Mouse (Mus musculus): Measurements from ENCODE around the gene Efcab3.
"Not testable (repeated sequence)": the region's sequence is repeated elsewhere in the genome, so short reads cannot be mapped to it uniquely, and the experiment has no call there.

The Efcab3 gene

GRCm38 (mm10) chr11:105063292-105063691 is at the start of gene Efcab3:
Gene Efcab3 (plus strand): TSS chr11:105063592.
- no peak for DNase-seq (ENCODE audit: low read depth, low spot score)

GRCm38 (mm10) chr11:105021071-105021470 is 42.3 kb upstream of the Efcab3 start:
- DNase-seq (ENCODE audit: low read depth, low spot score) = no peak

GRCm38 (mm10) chr11:105028744-105029348 is 34.5 kb upstream of the Efcab3 start:
- no peak for DNase-seq (ENCODE audit: low read depth, low spot score)

DNA sequence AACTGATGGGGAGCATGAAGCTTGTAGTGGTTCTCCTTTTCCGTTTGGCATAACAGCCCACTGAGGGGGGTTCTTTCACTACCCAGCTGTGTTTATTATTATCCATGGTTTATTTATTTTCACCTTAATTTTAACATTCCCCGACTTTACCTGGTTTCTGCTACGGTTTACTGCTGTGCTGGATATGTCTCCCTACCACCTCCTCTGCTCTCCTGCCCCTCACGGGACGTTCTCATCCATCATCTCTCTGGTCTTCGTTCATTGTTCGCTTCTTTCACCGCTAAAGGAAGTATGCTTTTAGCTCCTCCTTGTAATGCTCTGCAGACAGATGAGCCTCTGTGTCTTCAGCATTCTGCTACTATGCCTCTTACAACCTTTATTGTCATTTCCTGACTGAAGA is 33.9 kb upstream of the Efcab3 start:
- no peak for DNase-seq (ENCODE audit: low read depth, low spot score)

DNA sequence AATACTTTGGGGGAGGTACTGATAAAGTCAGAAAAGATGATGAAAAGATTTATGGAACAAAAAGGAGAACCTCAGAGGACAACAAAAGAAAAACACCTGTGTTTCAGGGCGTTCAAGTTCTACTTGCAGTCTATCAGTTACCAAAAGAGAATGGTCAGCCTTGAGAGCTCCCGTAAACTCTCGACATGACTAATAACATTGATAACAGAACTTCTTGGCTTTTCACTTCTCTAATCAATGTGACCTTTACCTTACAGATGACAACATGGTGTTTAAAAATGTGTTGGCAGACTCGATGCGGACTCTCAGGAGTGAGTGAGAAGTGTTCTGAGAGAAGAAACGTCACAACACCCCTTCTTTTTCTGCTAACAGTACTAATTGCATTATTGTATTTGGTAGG is 33.2 kb upstream of the Efcab3 start:
- DNase-seq (ENCODE audit: low read depth, low spot score) = no peak

DNA sequence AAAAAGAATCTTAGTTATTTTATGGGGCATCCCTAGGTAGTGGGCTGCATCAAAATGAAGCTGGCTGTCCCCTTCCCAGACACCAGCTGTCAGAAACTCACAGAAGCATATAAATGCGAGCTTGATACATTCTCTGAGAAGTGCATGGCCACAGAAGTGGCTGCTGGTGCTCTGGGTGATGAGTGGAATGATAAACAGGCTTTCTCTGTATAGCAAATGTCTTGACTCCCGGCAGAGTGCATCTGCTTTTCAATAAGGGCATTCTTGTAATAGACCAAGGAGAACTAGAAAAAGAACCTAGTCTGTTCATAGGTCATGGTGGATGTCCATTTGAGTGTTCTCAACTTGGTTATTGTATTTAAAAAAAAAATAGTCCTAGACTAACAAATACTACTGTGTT is 32.3 kb upstream of the Efcab3 start:
- DNase-seq (ENCODE audit: low read depth, low spot score) = no peak

- no peak for DNase-seq (ENCODE audit: low read depth, low spot score)
These were observed 28.3 kb upstream of the Efcab3 start for GRCm38 (mm10) chr11:105035081-105035480.

- not testable (repeated sequence) for DNase-seq (ENCODE audit: low read depth, low spot score)
These were observed 49.1 kb downstream of the Efcab3 start for GRCm38 (mm10) chr11:105112448-105112847.

- DNase-seq (ENCODE audit: low read depth, low spot score) = no peak
These were observed 54.4 kb downstream of the Efcab3 start for GRCm38 (mm10) chr11:105117814-105118213.

DNA sequence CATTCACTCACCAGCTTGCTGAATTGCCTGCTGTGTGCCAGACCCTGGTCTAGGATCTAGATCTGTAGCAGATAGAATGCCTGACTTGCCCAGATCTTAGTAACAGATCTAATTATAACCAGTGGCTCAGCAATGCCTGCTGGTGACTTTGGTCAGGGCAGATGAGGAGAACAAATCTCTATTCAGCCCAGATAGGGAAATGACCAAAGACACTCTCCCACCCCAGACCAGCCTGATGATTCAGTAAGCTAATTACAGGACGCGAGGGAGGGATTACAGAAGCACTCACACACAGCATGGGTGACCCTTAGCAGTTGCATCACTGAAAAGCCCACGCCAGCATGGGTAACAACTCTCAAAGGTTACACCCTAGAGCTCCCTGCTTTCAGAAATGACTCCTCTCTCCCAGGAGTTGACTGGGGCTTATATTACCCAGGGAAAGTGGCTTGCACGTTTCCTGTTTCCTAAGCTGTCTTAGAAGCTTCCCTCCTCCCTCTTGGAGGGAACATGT is 57.2 kb downstream of the Efcab3 start:
- DNase-seq (ENCODE audit: low read depth, low spot score) = no peak

DNA sequence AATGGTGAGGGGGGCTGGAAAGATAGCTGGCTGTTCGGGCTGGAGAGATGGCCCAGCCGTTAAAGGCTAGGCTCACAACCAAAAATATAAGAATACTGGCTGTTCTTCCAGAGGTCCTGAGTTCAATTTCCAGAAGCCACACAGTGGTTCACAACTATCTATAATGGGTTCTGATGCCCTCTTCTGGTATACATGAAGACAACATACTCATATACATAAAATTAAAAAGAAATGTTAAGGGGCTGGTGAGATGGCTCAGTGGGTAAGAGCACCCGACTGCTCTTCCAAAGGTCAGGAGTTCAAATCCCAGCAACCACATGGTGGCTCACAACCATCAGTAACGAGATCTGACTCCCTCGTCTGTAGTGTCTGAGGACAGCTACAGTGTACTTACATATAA is 58.4 kb downstream of the Efcab3 start:
- not testable (repeated sequence) for DNase-seq (ENCODE audit: low read depth, low spot score)

DNA sequence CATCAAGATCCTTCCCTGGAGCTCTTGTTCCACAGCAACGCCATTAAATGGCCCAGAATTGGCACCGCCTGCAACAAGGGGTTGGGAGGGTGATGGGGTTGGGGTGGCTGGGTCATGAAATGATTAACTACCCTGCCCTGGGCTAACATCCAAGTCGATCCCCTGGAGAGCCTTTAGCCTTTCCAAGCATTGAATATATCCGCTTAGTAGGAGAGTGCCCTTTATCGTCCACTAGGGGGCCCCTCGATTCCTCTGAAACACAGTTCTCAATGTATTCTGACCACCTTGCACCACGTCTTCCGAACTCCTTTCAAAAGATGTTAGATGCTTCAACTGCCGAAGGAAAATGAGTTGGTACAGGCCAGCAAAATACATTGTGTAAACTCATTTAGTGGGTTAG is 60.6 kb downstream of the Efcab3 start:
- DNase-seq (ENCODE audit: low read depth, low spot score) = no peak

DNA sequence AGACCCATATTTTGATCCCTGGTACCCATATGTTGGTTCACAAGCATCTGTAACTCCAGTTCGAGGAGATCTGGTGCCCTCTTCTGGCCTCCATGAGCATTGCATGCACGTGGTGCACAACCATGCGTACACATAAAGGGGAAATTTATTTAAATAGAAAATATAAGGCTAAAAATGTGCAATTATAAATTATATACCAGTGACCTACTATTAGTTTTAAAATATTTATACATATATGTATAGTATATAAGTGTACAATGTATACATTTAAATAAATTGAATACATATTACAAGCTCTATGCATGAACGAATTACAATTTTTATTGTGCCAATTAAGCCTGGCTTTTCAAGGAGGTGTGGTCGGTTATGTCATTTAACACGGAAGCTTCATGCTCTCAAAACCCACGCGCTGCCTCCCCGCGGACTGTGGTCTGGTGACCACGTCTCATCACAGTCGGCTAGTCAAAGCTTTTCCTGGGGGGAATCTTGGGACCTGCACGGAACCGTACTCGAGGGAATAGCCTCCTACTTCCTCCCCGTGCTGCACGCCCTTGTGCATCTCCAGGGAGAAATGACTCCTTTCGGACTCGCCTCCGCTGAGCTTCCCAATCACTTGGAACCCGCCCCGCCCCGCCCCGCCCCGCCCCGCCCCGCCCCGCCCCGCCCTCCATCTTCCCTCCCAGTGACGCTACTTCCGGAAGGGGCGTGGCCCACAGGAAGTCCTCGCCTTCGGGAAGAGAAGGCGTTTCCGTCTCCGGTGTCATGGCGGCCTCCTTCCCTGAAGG is 62.5 kb downstream of the Efcab3 start, which contains the start of gene Mettl2:
Gene Mettl2, plus strand, starts transcription at position 691 of the 785 bp plus-strand sequence.
- peak; percentile 71 for DNase-seq (ENCODE audit: low read depth, low spot score)

- DNase-seq (ENCODE audit: low read depth, low spot score) = no peak
These were observed 63.2 kb downstream of the Efcab3 start for GRCm38 (mm10) chr11:105126520-105127029.

GRCm38 (mm10) chr11:105135692-105136091 is 72.3 kb downstream of the Efcab3 start:
- no peak for DNase-seq (ENCODE audit: low read depth, low spot score)

- DNase-seq (ENCODE audit: low read depth, low spot score) = not testable (repeated sequence)
These were observed 73.9 kb downstream of the Efcab3 start for GRCm38 (mm10) chr11:105137255-105137654.

DNA sequence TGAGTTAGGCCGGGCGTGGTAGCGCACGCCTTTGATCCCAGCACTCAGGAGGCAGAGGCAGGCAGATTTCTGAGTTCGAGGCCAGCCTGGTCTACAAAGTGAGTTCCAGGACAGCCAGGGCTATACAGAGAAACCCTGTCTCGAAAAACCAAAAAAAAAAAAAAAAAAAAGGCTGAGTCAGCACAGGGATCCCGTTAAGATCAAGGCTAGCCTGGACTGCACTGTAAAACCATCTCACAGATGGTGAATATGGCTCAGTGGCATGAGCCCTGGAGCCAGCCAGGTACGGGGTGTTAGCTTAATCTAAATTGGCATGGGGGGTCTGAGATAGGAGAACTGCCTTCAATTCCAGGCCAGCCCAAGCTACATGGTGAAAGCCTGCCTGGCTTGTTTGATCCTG is 77.1 kb downstream of the Efcab3 start:
- DNase-seq (ENCODE audit: low read depth, low spot score) = not testable (repeated sequence)

GRCm38 (mm10) chr11:105141115-105141514 is 77.7 kb downstream of the Efcab3 start:
- DNase-seq (ENCODE audit: low read depth, low spot score) = no peak

DNA sequence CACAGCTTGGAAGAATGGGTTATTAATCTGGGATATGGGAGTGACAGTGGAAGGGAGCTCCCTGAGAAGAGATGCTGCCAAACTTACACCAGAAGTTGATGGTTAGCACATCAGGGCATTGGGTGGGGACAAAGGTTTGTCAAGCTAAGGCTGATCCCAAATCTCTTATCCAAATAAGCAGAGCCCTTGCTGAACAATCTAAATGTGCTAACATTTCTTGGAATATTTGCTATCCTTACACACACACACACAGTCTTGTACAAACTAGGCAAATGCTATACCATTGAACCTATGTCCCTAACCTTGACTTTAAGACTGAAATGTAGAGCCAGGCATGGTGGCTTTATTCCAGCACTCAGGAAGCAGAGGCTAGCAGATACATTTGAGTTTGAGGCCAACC is 80.2 kb downstream of the Efcab3 start:
- DNase-seq (ENCODE audit: low read depth, low spot score) = no peak

- DNase-seq (ENCODE audit: low read depth, low spot score) = no peak
These were observed 80.7 kb downstream of the Efcab3 start for GRCm38 (mm10) chr11:105144084-105144483.

GRCm38 (mm10) chr11:105144508-105145210 is 81.3 kb downstream of the Efcab3 start:
- DNase-seq (ENCODE audit: low read depth, low spot score) = no peak

DNA sequence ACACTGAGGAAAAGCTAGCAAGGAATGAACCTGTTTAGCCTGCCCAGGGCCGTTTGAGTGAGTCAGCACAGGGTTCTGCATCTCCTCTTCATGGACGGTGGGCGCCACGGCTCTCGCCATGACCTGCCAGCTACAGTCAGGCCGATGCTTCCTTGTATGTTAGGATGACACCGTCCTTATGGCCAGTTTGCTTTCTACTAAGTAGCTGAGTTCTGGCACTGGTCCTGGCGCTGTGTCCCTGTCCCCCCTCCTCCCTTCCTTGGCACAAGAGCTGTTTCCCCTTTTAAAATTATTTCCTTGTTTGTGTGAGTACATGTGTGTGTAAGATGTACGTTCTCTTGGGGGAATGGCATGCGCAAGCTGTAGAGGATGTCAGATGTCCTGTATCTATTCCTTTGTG is 81.8 kb downstream of the Efcab3 start:
- DNase-seq (ENCODE audit: low read depth, low spot score) = no peak
